Mouse (Mus musculus) spleen, postnatal 14 days (tissue): ENCODE measurements around the gene Miga1.

Experiments
- DNase-seq, 2 experiments: peaks; one replicate each; pipeline ENCODE4 v3.0.0; 2021 to 2022; ENCODE audit warnings: low spot score in 2 of 2

The Miga1 gene

DNA sequence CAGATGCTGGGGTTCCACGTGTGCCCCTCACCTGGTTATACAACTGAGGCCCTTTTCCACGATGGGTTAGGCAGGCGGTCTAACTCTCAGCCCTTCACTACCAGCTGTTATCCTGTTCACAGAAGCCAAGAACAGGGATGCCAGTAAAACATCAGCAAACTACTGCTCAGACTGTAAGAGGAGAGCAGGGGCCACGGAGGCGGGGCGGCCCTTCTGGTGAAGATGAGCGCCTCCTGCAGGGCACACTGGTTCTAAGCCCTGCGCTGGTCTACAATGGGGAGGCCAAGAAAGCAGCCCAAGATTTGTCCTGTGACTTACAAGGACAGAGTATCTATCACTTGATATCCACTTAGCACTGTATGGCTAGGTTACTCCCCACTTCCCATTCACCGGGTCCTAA lies 52.4 kb downstream of the Miga1 start:
- DNase-seq = no peak

DNA sequence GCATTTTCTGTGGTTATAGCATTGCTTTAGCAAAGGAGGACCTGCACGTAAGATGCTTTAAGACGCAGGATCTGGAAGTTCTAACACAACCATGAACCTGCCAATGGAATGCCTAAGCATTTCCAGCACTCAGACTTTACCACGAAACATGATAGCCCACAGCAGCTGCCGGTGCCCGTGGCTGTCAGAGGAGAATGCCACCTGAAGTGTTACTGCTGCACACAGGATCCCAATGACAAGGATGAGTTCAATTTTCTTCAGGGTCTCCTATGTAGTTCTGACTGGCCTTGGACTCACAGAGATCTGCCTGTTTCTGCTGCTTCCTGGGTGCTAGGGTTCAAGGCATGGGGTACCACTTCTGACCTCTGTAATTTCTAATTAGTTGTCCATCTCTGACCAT lies 55.4 kb downstream of the Miga1 start:
- DNase-seq = no peak

DNA sequence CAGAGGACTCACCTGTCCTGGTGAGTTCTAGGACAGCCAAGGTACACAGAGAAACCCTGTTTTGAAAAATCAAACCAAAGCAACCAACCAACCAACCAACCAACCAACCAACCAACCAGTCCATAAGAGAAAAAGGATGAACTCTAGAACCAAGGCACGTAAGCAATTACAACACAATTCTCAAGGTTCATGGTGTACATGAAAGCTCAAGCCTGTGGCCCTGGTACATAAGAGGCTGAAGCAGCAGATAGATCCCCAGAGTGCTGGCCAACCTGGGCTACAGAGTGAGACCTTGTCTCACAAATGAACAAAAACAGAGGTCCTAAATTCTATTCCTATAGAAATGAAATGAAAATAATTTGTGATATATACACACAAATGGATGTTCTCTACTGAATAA lies 55.9 kb downstream of the Miga1 start:
- DNase-seq = no peak

DNA sequence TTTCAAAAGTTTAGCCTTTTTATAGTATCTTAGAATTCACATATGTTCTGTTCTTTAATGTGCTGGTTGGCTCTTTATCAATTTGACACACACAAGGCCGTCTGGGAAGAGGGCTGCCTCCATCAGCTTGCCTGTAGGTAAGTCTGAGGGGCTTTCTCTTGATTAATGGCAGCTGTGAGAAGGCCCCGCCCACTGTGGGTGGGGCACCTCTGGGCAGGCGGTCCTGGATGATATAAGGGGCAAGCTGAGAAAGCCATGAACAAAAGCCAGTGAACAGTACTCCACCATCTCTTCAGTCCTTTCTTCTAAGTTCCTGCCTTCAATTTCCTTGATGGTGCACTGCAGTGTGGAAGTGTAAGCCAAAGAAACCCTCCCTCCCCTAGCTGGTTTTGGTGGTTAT lies 58.1 kb downstream of the Miga1 start:
- no peak for DNase-seq

DNA sequence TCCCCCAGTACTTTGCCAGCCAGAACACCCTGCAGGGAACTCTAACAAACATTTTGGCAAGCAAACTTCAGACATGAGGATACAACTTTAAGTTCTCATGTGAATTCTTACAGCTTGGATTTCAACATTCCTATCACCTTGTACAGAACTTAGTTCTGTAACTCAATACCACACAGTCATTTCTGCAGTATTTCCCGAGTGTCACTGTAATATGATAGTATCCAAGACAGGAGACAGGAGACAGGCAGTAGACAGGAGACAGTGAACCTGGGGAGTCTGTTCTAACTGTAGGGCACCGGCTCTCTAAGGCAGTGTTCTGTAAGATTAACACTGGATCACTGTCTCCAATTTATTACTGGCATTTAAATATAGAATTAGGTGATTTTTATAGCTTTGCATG lies 61.8 kb downstream of the Miga1 start:
- DNase-seq = no peak

DNA sequence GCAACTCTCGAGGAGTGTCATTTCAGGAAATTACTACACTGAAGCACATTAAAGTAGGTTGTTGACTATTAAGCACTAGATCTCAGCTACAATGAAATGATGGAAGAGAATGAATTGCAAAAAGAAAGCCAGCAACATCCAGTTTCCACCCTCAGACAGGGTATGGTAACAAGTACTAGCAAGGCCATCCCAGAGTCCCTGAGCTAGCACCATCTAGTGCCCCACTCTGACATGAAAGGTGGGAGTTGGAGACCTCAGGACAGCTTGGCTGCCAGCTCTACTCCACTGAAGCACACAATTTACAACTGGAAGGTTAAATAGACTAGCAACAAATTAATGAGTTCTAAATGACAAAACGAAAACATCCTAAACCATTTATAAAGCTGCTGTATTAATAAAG lies 62.3 kb downstream of the Miga1 start:
- DNase-seq = no peak

DNA sequence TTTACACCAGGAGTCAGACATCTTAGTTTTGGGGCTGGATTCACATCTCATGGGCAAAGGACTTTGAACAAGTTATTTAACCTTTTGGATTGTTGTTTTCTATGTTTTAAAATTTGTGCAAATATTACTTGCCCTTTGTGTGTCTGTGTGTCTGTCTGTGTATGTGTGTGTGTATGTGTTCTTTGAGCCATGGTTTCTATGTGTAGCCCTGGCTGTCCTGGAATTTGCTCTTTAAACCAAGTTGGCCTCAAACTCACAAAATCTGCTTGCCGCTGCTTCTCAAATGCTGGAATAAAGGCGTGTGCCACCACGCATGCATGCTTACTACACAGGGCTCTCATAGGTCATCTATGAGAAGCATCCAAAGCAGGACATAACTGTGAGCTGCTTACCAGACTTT lies 63.3 kb downstream of the Miga1 start:
- DNase-seq = no peak

DNA sequence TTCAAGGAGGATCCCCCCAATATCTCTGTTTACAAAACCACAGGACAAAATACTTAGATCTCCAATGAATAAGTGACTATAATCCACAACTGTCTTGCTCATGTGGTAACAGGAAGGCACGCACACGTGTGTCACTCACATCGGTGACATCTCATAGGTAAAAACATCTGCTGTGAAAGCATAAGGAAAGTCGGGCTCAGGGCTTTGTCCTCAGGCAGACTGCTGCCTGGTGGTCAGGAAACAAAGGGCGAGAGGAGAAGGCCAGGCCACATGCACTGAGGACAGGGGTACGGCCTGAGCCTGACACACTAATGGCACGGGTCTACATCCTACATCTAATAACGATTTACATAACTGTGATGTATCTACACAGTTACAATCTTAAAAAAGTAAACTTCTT lies 65.2 kb downstream of the Miga1 start:
- DNase-seq = no peak

DNA sequence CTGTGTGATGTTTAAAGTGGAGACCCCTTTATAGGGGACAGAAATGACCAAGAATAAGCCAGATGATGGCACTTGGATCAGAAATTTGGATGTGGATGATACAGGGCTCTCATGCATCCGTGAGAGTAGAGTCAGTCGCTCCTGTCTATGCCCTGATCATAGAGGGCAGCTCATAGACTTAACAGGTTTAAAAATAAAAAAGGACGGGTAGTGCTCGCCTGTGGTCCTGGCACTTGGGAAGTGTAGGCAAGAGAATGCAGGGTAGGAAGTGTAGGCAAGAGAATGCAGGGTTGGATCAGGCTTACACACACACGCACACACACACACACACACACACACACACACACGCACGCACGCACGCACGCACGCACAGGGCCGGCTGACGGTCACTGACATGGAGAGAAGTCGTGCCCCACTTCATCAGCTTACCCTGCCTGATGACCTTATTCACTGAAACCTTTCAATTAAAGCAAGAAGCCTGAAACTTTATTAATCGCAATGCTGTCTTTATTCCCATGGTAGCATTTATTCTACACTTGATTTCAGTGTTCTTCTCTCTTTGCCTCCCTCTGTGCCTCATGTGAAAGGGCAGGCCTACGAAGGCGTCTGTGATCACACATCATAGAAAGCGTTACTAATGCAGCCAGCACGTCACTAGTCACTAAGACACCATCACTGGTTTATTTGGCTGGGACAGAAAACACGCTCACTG lies 67.1 kb downstream of the Miga1 start:
- no peak for DNase-seq

DNA sequence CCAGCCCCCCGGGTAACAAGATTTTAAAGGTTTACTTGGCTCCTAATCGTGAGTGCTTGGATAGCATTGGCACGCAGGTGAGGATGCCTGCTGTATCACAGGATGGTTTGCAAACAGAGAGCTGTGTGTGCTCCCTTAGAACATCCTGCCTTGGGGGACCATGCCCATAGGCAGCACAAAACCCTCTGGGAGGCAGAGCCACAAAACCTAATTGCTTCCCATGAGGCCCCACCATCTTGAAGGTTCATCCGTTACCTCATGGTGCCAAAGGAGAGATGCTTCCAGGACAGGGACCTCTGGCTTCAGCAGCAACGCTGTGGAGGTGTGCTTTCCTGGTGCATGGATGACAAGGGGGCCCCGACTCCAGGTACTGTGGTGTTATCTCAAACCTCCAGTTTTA lies 68.3 kb downstream of the Miga1 start:
- no peak for DNase-seq

DNA sequence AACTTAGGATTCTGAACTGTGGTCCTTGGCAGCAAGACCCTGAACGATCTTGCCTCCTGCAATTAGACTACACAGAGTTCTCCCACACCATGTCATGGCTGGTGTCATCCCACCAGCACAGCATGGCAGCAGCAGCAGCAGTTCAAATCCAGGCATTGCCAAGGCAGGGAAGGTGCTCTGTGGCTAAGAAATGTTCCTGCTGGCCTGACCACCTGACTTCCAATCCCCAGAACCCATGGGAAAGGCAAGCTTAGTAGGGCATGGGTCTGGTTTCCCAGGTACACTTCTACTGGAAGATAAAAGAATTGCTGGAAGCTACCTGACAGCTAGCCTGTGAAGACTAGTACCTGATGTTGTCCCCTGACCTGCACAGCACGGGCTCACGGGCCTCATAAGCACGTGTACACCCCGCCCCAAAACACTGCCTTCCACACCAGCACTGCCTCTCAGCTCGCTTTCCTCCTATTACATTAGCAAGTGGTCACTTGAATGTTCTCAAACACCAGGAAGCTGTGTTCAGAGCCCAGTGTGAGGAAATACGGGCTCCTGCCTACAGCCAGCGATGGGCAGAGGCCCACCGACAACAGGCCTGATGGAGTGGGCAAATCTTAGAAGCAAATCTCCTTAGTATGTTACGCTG lies 69.0 kb downstream of the Miga1 start:
- no peak for DNase-seq

DNA sequence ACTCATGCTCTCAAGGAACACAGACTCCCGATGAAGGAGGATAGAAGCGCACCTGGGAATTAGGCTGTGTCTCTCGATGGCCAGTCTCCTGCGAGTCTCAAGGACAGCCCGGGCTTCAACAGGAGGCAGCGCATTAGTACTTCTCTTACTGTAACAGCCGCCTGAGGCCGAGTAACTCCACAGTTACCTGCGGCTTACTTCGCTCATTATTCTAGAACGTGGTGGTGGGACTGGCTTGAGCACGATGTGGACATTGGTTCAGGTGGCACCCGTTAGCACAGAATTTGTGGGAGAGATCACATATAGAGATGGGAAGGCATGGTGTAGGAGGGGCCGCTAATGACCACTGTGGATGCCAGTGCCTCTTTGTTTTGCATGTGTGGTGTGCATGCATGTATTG lies 72.1 kb downstream of the Miga1 start:
- no peak for DNase-seq

DNA sequence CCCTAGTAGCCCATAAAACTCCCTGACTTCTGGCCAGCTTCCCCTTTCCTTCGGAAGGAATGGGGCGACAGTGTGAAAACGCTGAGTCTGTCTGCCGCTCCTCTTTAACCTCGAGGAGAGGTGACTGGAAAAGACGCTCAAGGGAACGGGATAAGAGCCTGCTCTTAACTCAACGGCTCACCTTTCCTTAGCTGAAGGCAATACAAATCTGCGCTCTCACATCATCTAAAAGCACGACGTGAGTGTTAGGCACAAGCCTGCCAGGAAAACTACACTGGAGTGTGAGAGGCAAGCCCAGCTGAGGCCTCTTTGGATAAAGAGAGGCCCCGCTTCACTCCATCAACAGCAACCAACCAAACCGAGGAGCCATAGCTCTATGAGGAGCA lies 74.2 kb downstream of the Miga1 start, which contains the start of gene Nexn:
Gene Nexn, minus strand, starts transcription at position 315 of the 386 bp plus-strand sequence.
- DNase-seq = no peak

DNA sequence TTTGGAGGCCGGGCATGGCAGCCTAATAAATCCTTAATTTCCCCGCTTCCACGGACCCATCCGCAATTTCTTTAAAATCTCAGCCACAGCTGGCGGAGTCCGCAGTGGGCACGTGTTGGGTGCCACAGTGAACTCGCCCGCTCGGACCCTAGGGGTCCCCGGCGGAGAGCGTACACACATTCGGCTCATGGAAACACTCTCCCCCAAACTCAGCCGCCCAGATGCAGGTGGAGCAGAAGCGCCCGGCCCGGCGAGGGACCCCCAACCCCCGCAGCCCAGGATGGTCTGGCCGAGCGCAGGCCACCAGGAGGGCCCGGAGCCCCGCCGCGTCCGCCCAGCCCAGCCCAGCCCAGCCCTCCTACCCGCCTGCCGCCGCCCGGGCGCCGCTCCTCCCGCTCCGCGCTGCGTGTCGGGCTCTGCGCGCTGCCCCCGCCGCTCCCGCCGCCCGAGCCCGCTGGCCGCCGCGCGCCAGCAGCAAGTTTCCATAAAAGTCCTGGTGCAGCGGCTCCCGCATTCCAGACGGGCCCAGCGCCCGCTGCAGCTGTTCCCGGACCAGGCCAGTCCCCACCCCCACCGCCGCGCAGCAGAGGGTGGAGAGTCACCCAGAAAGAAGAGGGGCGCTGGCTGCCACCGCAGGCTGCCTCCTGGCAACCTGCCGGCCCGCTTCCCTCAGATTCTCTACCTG lies 74.7 kb downstream of the Miga1 start:
- no peak for DNase-seq

DNA sequence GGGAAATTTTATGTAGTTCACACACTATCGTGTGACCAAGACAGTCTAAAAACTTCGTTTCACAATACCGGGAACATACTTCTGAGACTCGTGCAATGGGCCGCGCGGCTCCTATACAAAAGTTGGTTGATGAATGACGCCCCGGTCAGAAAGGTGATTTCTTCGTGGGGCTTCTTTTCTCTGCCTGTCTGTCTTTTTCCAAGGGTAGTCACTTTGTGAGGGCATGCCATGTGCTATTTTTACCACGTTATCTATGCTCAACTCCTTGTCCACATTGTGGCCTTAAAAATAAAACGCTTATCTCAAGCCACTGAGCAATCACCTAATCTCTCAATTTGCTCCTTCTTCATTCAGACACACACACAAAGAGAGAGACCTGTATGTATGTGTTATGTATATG lies 75.4 kb downstream of the Miga1 start:
- no peak for DNase-seq

DNA sequence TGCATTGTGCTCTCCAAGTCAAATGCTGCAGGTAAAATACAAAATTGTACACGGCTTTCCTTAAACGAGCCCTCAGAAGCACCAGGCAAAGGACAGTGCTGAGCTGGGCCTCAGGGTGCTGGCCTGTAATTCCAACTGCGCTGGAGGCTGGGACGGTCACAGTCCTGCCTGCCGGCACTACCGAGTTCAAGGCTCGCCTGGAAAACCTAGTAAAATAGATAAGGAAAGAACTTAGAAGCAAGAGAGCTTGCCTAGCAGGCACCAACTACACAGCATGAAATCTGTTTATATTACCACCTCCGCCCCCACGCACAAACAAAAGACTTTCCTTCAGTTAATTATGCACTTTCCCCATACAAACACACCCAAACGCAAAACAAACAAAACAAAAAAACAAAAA lies 75.8 kb downstream of the Miga1 start:
- no peak for DNase-seq

DNA sequence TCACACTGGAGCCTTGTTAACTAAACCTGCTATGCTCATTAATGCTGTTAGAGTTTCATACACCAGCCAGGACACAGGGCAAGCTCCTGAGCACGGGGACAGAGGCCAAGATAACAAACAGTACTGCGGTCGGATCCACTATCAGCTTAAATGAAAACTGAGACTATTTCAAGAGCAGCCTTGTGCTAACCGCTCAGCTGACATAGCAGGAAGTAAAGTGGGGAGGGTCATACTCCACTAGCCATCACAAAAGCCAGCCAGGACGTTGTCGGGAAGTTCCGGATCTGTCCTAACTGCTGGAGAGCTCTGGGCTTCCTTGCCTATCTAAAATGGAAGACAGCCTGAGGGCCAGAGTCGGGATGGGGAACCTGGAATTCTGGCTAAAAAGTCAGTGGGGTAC lies 78.3 kb downstream of the Miga1 start:
- no peak for DNase-seq

DNA sequence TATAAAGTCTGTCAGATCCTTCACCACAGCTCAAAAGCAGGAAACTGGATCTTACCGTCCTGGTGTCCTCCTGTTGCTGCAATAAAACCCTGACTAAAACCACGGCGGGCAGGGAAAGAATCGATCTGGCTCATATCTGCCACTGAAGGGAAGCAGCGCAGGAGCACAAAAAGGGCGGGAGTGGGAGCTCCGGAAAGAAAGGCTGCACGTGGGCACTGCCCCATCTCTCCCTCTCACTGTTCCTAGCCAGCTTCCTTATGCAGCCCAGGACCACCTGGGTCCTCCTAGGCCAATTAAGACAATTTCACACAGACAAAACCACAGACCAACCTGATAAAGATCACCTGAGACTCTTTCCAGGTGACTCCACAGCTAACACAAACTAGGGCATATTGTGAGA lies 78.8 kb downstream of the Miga1 start:
- no peak for DNase-seq

DNA sequence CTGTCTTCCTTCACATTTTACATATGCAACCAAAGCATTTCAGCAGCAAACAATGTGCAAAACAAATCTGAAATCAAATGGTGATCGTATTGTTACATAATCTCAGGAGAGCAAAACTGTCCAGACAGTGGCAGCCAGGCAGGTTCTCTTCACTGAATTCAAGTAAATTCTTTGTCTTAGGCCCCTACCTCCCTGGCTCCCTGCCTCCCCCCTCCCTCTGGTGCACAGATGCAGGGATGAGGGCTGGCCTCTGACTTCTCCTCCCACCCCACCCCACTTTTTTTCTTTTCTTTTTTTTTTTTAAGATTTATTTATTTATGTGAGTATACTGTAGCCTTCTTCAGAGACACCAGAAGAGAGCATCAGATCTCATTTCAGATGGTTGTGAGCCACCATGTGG lies 79.8 kb downstream of the Miga1 start:
- DNase-seq = no peak

DNA sequence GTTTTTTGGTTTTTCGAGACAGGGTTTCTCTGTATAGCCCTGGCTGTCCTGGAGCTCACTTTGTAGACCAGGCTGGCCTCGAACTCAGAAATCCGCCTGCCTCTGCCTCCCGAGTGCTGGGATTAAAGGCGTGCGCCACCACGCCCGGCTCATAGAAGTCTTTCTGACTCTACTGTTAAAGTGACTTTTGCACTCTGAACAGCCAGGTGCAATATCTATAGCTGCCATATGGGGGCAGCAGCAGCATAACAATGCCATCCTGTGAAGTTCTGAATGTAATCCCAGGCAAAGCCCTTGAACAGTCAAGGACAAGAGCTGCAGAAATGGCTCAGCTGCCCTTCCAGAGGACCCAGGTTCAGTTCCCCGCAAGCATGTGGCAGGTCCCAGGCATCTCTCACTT lies 80.8 kb downstream of the Miga1 start:
- DNase-seq = peak; percentile 24 to 48

DNA sequence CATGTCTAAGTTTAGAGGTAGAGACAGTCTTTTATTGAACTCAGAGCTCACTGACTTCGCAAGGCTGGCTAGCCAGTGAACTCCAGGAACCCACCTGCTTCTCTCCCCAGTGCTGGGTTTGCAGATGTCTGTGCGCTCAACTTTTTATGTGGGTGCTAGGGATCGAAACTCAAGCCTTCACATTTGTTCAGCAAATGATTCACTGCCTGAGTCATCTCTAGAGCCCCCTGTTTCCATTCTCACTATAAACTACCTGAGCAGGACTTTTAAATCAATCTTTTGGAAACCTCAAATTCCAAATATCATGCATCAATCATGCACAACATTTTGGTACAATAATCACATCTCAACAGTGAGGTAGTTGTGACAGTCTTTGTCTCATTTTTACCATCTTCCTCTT lies 82.7 kb downstream of the Miga1 start:
- DNase-seq = no peak

DNA sequence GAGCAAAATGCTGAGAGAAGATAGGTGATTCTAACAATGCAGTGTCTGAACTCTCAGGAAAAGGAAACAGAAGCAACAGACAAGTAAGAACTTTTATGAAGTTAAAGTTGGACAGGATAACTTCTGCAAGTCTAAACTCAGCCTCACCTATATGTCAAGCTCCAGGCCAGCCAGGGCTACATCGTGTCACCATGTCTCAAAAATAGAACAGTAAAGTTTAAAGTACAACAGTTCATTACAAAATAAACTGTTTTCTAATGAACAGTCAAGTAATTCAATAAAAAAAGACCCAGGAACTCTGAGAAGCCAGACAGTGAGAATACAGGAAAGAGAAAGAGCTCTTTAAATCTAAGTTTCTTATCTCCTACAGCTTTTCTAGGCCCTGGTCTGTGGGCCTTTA lies 89.7 kb downstream of the Miga1 start:
- DNase-seq = no peak

DNA sequence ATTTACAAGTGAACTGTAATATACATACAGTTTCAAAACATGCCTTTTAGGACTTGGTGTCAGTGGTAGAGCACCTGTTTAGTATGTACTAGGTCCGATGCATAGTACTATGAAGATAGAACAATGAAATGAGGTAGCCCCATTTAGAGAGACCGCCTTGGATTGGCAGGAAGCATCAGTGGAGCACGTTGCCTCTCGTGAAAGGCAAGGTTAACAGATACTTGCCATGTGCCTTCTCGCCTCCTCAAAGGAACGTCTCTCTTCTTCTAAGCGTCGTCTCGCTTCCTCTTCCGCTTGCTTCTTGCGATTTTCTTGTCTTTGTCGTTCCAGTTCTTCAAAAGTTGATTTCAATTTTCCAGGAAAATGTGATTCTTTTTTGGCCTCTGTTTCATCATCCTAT lies 92.5 kb downstream of the Miga1 start:
- no peak for DNase-seq
